Mouse (Mus musculus) left cerebral cortex, adult 8-10 months (tissue): ENCODE results near the gene Gm15448. TPM values are rescaled to one million over a fixed set of nuclear protein-coding genes. Genes with fewer than 3 reads are reported as not detected.
"Not testable (repeated sequence)": the region's sequence is repeated elsewhere in the genome, so short reads cannot be mapped to it uniquely, and the experiment has no call there.

Experiments
- DNase-seq, 2 experiments: peaks; one replicate each; pipeline ENCODE4 v3.0.0; 2022; ENCODE audit warnings: low spot score in 2 of 2
- total RNA-seq, 4 experiments: library from RNA; stranded (reverse); gene quantifications; 2 replicates each; pipeline ENCODE4 v1.2.4; 2022

Gm15448 gene
- total RNA-seq, result not detected

DNA sequence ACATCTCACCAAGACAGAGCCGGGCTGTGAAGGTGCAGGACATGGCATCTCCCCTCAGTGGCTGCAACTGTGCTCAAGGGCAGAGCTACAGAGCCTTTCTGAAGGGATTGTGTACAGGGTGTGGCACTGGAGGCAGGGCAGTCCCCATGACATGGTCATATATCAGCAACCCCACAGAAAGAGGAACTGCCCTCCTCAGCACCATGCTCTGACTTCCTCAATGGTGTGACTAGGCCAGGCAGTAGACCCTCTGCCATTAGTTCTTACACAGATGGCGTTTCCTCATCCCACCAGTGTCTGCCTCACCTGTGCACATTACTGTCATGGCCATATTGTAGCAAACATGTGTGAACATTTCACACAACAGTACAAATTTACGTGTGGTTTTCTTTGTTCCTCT, at the start of gene Gm15448:
TSS of gene Gm15448 (minus strand) at position 89 of the 400 bp plus-strand sequence.
- DNase-seq, result not testable (repeated sequence)

DNA sequence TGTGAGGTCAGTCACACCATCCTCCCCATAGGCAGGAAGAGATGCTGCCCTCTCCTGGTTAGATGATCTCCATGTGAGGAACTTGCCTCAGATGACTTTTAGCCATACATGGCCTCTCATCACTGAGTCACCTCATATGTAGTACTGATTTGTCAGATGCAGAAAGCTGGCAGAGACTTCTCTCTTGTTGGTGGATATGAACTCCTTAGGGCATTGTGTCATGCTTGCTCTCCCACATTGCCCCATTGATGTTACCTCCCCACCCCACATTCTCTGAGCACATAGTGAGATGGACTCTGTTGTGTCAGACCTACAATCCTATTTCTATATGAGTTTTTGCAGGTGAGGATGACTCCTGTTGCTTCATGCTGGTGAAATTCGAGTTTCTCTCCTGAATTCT, 49.5 kb upstream of the Gm15448 start:
- not testable (repeated sequence) for DNase-seq

DNA sequence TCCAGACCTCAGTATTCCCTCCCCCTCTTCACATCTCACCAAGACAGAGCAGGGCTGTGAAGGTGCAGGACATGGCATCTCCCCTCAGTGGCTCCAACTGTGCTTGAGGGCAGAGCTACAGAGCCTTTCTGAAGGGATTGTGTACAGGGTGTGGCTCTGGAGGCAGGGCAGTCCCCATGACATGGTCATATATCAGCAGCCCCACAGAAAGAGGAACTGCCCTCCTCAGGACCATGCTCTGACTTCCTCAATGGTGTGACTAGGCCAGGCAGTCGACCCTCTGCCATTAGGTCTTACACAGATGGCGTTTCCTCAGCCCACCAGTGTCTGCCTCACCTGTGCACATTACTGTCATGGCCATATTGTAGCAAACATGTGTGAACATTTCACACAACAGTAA, 19.5 kb upstream of the Gm15448 start, which contains the start of gene Pira2:
TSS of gene Pira2 (minus strand) at position 101 of the 400 bp plus-strand sequence.
- DNase-seq, result not testable (repeated sequence)

DNA sequence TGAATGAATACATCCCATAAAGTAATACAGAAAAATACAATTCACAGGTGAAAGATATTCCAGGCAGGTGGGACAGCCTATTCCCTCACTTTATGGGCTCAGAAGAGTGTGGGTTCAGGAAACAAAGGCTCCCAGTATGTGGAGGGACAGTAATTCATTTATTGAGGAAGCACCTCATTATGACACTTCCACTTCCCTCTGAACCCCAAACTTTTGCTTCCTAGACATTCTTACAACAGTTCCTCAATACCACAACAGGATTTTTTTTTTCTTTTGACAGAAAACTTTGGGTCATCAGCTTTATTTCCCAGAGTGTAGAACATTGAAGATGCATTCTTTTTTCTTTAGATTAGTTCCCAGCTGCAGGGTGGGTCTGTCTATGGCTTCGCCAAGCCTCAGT, 12.4 kb upstream of the Gm15448 start:
- not testable (repeated sequence) for DNase-seq

DNA sequence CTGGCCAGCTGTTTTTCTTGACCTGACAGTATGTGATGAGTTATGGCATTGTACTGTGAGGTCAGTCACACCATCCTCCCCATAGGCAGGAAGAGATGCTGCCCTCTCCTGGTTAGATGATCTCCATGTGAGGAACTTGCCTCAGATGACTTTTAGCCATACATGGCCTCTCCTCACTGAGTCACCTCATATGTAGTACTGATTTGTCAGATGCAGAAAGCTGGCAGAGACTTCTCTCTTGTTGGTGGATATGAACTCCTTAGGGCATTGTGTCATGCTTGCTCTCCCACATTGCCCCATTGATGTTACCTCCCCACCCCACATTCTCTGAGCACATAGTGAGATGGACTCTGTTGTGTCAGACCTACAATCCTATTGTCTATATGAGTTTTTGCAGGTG, 5.1 kb upstream of the Gm15448 start:
- DNase-seq, result not testable (repeated sequence)

DNA sequence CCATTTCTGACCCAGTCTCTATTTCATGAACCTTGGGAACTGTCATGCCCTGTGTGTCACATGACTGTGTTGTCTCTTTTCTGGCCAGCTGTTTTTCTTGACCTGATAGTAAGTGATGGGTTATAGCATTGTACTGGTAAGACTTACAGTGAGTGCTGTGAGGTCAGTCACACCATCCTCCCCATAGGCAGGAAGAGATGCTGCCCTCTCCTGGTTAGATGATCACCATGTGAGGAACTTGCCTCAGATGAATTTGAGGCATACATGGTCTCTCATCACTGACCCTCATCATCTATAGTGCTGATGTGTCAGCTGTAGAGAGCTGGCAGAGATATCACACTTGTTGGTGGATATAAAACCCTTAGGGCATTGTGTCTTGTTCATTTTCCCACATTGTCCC, 13.6 kb downstream of the Gm15448 start:
- DNase-seq, result not testable (repeated sequence)

DNA sequence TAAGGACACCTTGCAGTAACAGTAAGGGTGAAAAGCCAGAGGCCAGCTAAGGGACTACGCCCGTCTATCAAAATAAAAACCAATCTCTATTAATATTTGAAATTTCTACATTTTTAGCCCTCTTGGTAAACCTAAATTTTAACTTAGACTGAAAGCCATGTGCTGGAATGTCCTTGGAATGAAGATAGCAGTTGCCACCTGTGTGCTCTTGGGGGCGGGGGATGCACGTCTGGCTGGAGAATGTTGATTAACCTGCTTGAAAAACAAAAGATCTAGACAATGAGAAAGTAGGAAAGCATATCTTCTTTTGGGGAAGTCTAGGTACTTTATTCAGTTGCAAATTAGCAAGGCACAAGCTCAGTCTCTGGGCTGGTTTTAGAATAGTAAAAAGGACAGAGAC, 22.6 kb downstream of the Gm15448 start:
- not testable (repeated sequence) for DNase-seq

DNA sequence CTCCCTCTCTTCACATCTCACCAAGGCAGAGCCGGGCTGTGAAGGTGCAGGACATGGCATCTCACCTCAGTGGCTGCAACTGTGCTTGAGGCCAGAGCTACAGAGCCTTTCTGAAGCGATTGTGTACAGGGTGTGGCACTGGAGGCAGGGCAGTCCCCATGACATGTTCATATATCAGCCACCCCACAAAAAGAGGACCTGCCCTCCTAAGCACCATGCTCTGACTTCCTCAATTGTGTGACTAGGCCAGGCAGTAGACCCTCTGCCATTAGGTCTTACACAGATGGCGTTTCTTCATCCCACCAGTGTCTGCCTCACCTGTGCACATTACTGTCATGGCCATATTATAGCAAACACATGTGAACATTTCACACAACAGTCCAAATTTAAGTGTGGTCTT, 25.5 kb downstream of the Gm15448 start:
- DNase-seq, result not testable (repeated sequence)

DNA sequence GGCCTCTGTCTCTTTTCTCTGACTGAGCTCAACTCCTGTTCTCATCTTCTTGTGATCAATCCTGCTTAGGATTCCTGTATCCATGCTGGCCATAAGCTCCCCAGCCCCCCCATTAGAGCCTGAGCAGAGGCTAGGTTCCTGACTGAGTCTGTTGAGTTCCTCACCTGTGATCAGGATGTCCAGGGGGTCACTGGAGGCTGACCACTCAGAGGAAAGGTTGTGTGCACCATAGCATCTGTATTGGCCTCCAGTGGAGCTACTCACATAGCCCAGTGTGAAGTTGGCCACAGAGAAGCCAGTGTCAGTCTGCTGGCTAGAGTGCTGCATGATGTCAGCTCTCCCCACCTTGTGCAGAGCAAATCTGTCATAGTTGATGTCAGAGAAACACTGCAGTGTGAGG, 29.2 kb downstream of the Gm15448 start:
- DNase-seq, result not testable (repeated sequence)

Other genes starting within 250 kb of the Gm15448 start
- 1 to 10 TPM in 1 of 4 experiments, under 1 TPM in 3; 0.46 to 1.1 (median 0.67) TPM for gene Oscar, start 209.5 kb downstream of the Gm15448 start, total RNA-seq
- 100 to 1,000 TPM; 580 to 641 (median 617) TPM for gene Ndufa3, start 208.3 kb downstream of the Gm15448 start, total RNA-seq
- 10 to 100 TPM; 36.8 to 46.7 (median 42.9) TPM for gene Tfpt, start 195.8 kb downstream of the Gm15448 start, total RNA-seq
- 10 to 100 TPM; 50.4 to 59.8 (median 55.2) TPM for gene Prpf31, start 195.7 kb downstream of the Gm15448 start, total RNA-seq
- 10 to 100 TPM; 44.9 to 57.8 (median 51.0) TPM for gene Cnot3, start 180.4 kb downstream of the Gm15448 start, total RNA-seq
- 1 to 10 TPM; 5.7 to 7.6 (median 5.8) TPM for gene Leng1, start 159.8 kb downstream of the Gm15448 start, total RNA-seq
- gene Tmc4, start 148.1 kb downstream of the Gm15448 start, total RNA-seq, result 1 to 10 TPM; 3.7 to 7.7 (median 7.1) TPM
- 10 to 100 TPM; 90.2 to 97.5 (median 95.3) TPM for gene Tsen34, start 132.8 kb downstream of the Gm15448 start, total RNA-seq
- gene Mboat7, start 132.2 kb downstream of the Gm15448 start, total RNA-seq, result 100 to 1,000 TPM; 211 to 222 (median 220) TPM
- gene Rps9, start 121.7 kb downstream of the Gm15448 start, total RNA-seq, result 100 to 1,000 TPM; 334 to 440 (median 376) TPM
- gene Pirb, start 105.3 kb downstream of the Gm15448 start, total RNA-seq, result under 1 TPM; 0.23 to 0.43 (median 0.31) TPM
- not detected for gene Pira2, start 19.4 kb upstream of the Gm15448 start, total RNA-seq
- gene Gm14548, start 72.4 kb upstream of the Gm15448 start, total RNA-seq, result not detected
- under 1 TPM in 1 of 4 experiments, not detected in 3; 0.27 TPM for gene Lilra6, start 89.8 kb upstream of the Gm15448 start, total RNA-seq
- gene Lair1, start 237.5 kb upstream of the Gm15448 start, total RNA-seq, result 10 to 100 TPM in 2 of 4 experiments, 1 to 10 TPM in 2; 7.7 to 18.9 (median 13.3) TPM